Mouse (Mus musculus) urinary bladder, postnatal 25 days (tissue): Measurements from ENCODE around the gene Cryba2.

Experiments used
- DNase-seq: peaks from one replicate; pipeline ENCODE4 v3.0.0; 2022; ENCODE audit warnings: low spot score

Gene Cryba2

DNA sequence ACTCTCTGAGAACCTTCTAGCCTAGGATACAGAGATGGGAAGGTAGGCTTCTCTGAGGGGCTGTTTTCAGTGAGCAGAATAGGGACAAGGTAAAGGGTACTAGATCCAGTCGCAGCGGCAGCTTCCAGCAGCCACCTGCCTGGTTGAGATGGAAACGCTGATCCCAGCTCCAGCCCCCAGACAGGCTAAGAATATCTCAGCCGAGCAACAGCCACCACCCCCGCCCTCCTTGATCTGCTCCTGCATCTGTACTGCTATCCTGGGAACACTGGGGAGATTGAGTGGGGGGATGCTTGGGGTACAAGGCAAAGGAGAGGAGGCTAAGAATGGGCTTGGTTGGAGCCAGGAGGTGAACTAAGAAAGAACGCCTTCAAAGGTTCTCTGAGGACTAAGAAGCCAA, 42.7 kb downstream of the Cryba2 start:
- no peak for DNase-seq

DNA sequence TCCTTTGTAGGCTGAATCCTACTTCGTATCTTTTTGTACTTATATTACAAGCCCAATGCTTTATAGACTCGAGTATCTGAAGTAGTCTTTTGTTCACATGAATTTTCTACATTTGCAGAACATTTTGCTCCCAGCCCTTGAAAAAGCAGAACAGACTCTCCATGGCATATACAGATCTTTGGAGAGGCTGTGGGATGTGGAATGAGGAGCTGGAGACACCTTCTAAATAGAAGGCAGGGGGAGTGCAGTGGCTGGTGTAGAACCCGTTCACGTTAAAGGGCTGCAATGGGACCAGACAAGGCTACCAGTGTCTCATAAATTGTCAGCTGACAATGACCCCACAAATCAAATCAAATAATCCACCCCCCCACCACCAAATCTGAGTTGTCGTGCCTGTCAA, 44.0 kb downstream of the Cryba2 start:
- no peak for DNase-seq

DNA sequence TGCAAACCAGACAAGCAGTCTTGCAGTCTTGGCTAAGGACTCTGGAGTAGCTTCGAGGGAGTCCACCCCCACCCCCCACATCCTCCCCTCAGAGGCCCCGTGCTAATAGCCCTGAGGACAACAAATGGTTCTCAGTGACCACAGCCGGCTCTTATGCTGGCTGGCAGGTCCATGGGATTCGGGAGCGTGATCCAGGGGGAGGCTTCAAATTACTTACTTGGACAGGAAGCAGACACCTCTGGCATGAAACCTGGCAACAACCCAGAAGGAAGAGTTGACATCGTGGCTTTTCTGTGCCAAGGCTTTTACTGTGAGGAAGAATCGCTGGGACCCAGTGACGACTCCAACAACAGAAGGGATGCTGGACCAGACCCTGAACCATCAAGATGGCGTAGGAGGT, 46.6 kb downstream of the Cryba2 start:
- no peak for DNase-seq

DNA sequence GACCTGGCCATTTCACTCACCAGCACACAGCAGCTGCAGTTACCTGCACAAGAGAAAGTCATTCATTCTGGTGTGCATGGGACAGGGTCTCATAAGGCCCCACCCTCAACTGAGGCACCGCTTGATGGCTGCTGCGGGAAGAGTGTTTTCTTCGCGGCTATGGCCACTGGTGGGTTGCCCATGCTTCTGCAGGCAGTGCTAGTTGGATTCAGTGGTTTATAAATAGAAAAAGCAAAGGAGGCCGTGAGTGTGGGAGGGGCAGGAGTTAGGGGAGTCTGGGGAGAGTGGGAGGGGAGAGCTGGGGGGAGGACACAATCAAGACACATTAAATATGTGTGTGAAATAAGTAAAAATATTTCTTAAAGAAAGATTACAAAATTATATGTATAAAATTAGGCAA, 49.9 kb downstream of the Cryba2 start:
- no peak for DNase-seq
